Mouse (Mus musculus) stomach, postnatal 0 days (tissue): ENCODE measurements around the gene Snx1. TPM values are rescaled to one million over a fixed set of nuclear protein-coding genes. Genes with fewer than 3 reads are reported as not detected.

Source experiments
- ATAC-seq: fragments of 200-750 bp; cut with Nextera tagmentation; 2 replicates; pipeline ENCODE4 v1.8.0; 2017; ENCODE audit not compliant: low FRiP score, low TSS enrichment
- DNase-seq: peaks from one replicate; pipeline ENCODE4 v3.0.0-alpha.2; 2016; ENCODE audit warnings: low spot score
- H3K27ac ChIP-seq: fragments of 300-500 bp; sonication (generic); replicated peaks from 2 replicates; pipeline ENCODE4 v1.5.1; 2014; ENCODE audit warnings: mild to moderate bottlenecking, control low read depth
- H3K27me3 ChIP-seq: fragments of 300-500 bp; sonication (generic); 2 replicates; pipeline ENCODE4 v1.6.1; 2014; ENCODE audit warnings: low read length; ENCODE audit not compliant: control insufficient read depth, insufficient read depth
- H3K36me3 ChIP-seq: fragments of 300-500 bp; sonication (generic); 2 replicates; pipeline ENCODE4 v1.6.1; 2014; ENCODE audit warnings: low read length, mixed read lengths; ENCODE audit not compliant: control insufficient read depth, insufficient read depth
- H3K4me1 ChIP-seq: fragments of 300-500 bp; sonication (generic); replicated peaks from 2 replicates; pipeline ENCODE4 v1.6.1; 2014; ENCODE audit warnings: antibody characterized with exemption; ENCODE audit not compliant: control insufficient read depth, insufficient read depth
- H3K4me2 ChIP-seq: fragments of 300-500 bp; sonication (generic); replicated peaks from 2 replicates; pipeline ENCODE4 v1.6.1; 2014; ENCODE audit warnings: low read depth, mild to moderate bottlenecking, control low read depth, moderate library complexity
- H3K4me3 ChIP-seq: fragments of 300-500 bp; sonication (generic); 2 replicates; pipeline ENCODE4 v1.5.1; 2014; ENCODE audit warnings: low read depth, low read length, control low read depth
- H3K9ac ChIP-seq: fragments of 300-500 bp; sonication (generic); 2 replicates; pipeline ENCODE4 v1.6.1; 2014; ENCODE audit warnings: mild to moderate bottlenecking, low read length, control low read depth, mixed read lengths
- H3K9me3 ChIP-seq: fragments of 300-500 bp; sonication (generic); 2 replicates; pipeline ENCODE4 v1.6.1; 2016; ENCODE audit warnings: low read length; ENCODE audit not compliant: control insufficient read depth
- CTCF ChIP-seq: IDR thresholded peaks from 2 replicates; pipeline ENCODE4 v1.5.1; 2016; ENCODE audit warnings: antibody characterized with exemption, low read depth, mild to moderate bottlenecking, moderate library complexity
- EP300 ChIP-seq: optimal IDR thresholded peaks from 2 replicates; pipeline ENCODE3; 2016; ENCODE audit warnings: antibody characterized with exemption
- WGBS: fragments of 180-500 bp; shearing (Covaris S2); extraction: QIAGEN DNeasy Blood & Tissue Kit; methylation state at CpG from one replicate; pipeline ENCODE4 v1.1.7; 2014; 5-methylcytosine and 5-hydroxymethylcytosine counted together
- polyA plus RNA-seq: library from polyadenylated mRNA; unstranded; fragments of >200 nt; fragmentation: Nextera tagmentation; extraction: Ambion mirVana; gene quantifications from 2 replicates; pipeline ENCODE4 v1.2.1, GENCODE M21; 2015

Snx1 gene
- polyA plus RNA-seq, 1 experiment from 2014 or later, result 77.5 TPM

- Histone ChIP-seq H3K36me3 (no peaks in the 10 kb centered on the region), H3K4me3 (no peak overlapping the region), H3K4me2 (0 out of 2 replicates have a peak overlapping the region, but pooled peaks have one; percentile 8), H3K27me3 (no peaks in the 10 kb centered on the region), H3K9me3 (no peaks in the 10 kb centered on the region), H3K4me1 (no peaks in the 10 kb centered on the region; the same call in 1 of the 2 replicates), H3K27ac (no peak overlapping the region), H3K9ac (no peak overlapping the region)
- WGBS, result 6% methylated on average over 14 of the region's 14 CpGs
- TF ChIP-seq CTCF, result no peak
- TF ChIP-seq EP300, result no peak
- ATAC-seq (no peak), DNase-seq (peak; percentile 47)
These were observed 47.9 kb downstream of the Snx1 start for GRCm38 (mm10) chr9:66078493-66078892.

GRCm38 (mm10) chr9:66078072-66078471 lies 48.3 kb downstream of the Snx1 start:
- no peak overlapping the region for H3K4me3 ChIP-seq
- no peaks in the 10 kb centered on the region; the same call in 1 of the 2 replicates for H3K4me1 ChIP-seq
- no peaks in the 10 kb centered on the region for H3K36me3 ChIP-seq
- H3K9me3 ChIP-seq, result no peaks in the 10 kb centered on the region
- DNase-seq (no peak), ATAC-seq (no peak)
- H3K9ac ChIP-seq, result no peak overlapping the region
- WGBS, result 65% methylated on average over 3 of the region's 3 CpGs
- no peak for TF ChIP-seq EP300
- no peak for TF ChIP-seq CTCF
- H3K27me3 ChIP-seq, result no peaks in the 10 kb centered on the region
- H3K4me2 ChIP-seq, result no peak overlapping the region
- H3K27ac ChIP-seq, result no peak overlapping the region

GRCm38 (mm10) chr9:66072754-66073153 lies 53.6 kb downstream of the Snx1 start:
- no peak overlapping the region for H3K4me3 ChIP-seq
- TF ChIP-seq CTCF (no peak), EP300 (no peak)
- H3K9me3 ChIP-seq, result no peaks in the 10 kb centered on the region
- H3K4me1 ChIP-seq, result 0 out of 2 replicates have a peak, but pooled peaks cover 3% of the 10 kb centered on the region
- no peak overlapping the region for H3K9ac ChIP-seq
- no peak for DNase-seq
- no peak overlapping the region for H3K4me2 ChIP-seq
- no peaks in the 10 kb centered on the region for H3K36me3 ChIP-seq
- H3K27me3 ChIP-seq, result no peaks in the 10 kb centered on the region
- ATAC-seq, result no peak
- WGBS, result 80% methylated on average over 7 of the region's 7 CpGs
- H3K27ac ChIP-seq, result no peak overlapping the region

DNA sequence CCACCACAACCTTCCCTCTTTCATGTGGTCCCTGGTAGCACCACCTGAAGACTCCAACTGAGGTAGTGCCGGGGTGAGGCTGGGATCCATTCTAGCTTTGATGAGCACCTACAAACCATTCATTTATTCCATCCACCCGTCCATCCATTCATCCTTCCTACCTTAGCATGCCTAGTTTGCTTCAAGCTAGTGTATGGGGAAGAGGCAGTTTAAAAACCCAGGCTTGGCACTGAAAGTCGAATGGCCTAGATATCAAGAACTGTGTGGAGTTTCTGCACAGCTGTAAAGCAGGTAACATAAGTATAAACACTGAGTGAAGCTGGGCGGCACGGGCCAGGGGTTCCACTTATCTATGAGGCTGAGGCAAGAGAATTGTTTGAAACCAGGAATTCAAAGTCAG lies 56.2 kb downstream of the Snx1 start:
- WGBS, result 87% methylated on average over 5 of the region's 5 CpGs
- no peaks in the 10 kb centered on the region for H3K27me3 ChIP-seq
- DNase-seq, result no peak
- H3K27ac ChIP-seq, result no peak overlapping the region
- no peak for ATAC-seq
- no peaks in the 10 kb centered on the region for H3K9me3 ChIP-seq
- H3K4me3 ChIP-seq, result no peak overlapping the region
- no peak overlapping the region for H3K9ac ChIP-seq
- no peak for TF ChIP-seq EP300
- TF ChIP-seq CTCF, result no peak
- no peak overlapping the region for H3K4me2 ChIP-seq
- peaks cover 12% of the 10 kb centered on the region for H3K36me3 ChIP-seq
- 0 out of 2 replicates have a peak, but pooled peaks cover 3% of the 10 kb centered on the region for H3K4me1 ChIP-seq

DNA sequence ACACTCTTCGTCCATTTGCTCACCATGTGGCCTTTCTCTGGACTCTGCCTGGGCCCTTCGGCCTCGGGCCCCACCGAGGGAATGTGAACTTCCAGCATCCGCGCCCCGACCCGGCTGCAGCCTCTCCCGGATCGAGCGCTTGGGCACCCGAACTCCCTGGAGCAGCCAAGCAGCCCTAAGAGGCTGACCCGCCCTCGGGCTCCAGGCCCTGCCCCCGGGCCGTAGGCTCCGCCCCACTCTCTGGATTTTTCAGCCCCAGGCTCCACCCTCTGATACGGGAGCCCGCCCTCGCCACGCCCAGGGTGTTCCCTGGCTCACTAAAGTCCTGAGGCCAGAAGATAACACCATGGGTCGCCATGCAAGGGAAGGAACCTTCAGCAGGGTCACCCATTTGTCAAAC lies 56.8 kb downstream of the Snx1 start, which contains the start of gene Snx22:
TSS of gene Snx22 (minus strand) at position 137 of the 400 bp plus-strand sequence.
- peak within 1 kb of the TSS; percentile 52 for H3K9ac ChIP-seq
- H3K27ac ChIP-seq, result no peak within 1 kb of the TSS
- H3K9me3 ChIP-seq, result no peaks in the 10 kb centered on the region
- TF ChIP-seq EP300 (no peak), CTCF (no peak)
- 2% methylated on average over 22 of the region's 22 CpGs for WGBS
- 0 out of 2 replicates have a peak, but pooled peaks cover 3% of the 10 kb centered on the region for H3K4me1 ChIP-seq
- no peaks in the 10 kb centered on the region for H3K27me3 ChIP-seq
- H3K36me3 ChIP-seq, result peaks cover 12% of the 10 kb centered on the region
- ATAC-seq (peak; percentile 94), DNase-seq (peak; percentile 96)
- peak within 1 kb of the TSS; percentile 51 for H3K4me3 ChIP-seq
- peak within 1 kb of the TSS; percentile 99 for H3K4me2 ChIP-seq

DNA sequence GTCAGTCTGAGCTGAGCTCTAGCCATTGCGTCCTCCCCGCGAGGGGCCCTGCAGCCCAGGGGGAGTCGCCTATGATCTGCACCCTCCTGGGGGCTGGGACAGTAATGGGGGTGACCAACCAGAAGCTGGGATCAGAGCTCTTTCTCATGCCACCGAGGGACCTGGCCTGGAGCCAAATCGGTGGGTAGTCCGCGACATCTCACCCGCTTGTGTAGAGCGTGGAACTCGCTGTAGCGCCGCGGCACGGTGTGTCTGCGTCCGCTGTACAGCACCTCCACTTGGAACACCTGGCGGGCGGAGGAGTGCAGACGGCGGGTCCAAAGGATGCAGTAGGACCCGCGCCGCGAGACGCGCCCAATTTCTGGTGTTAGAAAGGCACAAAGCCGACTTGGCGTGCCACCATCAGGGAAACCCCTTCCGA lies 57.4 kb downstream of the Snx1 start:
- ATAC-seq, result peak; percentile 46
- 2% methylated on average over 30 of the region's 30 CpGs for WGBS
- Histone ChIP-seq H3K4me1 (0 out of 2 replicates have a peak, but pooled peaks cover 3% of the 10 kb centered on the region), H3K9ac (peak overlapping the region; percentile 52), H3K4me3 (peak overlapping the region; percentile 51), H3K27me3 (no peaks in the 10 kb centered on the region), H3K9me3 (no peaks in the 10 kb centered on the region), H3K27ac (no peak overlapping the region), H3K4me2 (peak overlapping the region; percentile 99), H3K36me3 (peaks cover 17% of the 10 kb centered on the region)
- no peak for TF ChIP-seq EP300
- no peak; the same call in 1 of the 2 replicates for TF ChIP-seq CTCF
- DNase-seq, result peak; percentile 50
